Mouse (Mus musculus) urinary bladder, postnatal 36 days (tissue): ENCODE data around the gene Dnajc16.

Source experiments
- DNase-seq, 2 experiments: peaks; one replicate each; pipeline ENCODE4 v3.0.0; 2022; ENCODE audit warnings: low spot score in 2 of 2, mixed read lengths in 1 of 2

Gene Dnajc16

GRCm38 (mm10) chr4:141724594-141724993 lies 66.1 kb downstream of the Dnajc16 start:
- no peak for DNase-seq

- no peak for DNase-seq
Measured at GRCm38 (mm10) chr4:141723673-141724068, 67.1 kb downstream of the Dnajc16 start.

GRCm38 (mm10) chr4:141722731-141723672 lies 67.7 kb downstream of the Dnajc16 start, which contains the start of gene Ddi2:
Gene Ddi2, minus strand, starts transcription at chr4:141723419.
- peak; percentile 91 to 92 for DNase-seq

GRCm38 (mm10) chr4:141721961-141722360 lies 68.8 kb downstream of the Dnajc16 start:
- no peak for DNase-seq

GRCm38 (mm10) chr4:141720761-141721523 lies 69.8 kb downstream of the Dnajc16 start:
- DNase-seq: no peak

- no peak for DNase-seq
Measured at GRCm38 (mm10) chr4:141719304-141719703, 71.4 kb downstream of the Dnajc16 start.

GRCm38 (mm10) chr4:141717633-141718032 lies 73.1 kb downstream of the Dnajc16 start:
- no peak for DNase-seq

- no peak for DNase-seq
Measured at GRCm38 (mm10) chr4:141715027-141715426, 75.7 kb downstream of the Dnajc16 start.

- DNase-seq: no peak
Measured at GRCm38 (mm10) chr4:141713598-141714142, 77.1 kb downstream of the Dnajc16 start.

GRCm38 (mm10) chr4:141711250-141711649 lies 79.5 kb downstream of the Dnajc16 start:
- DNase-seq: no peak
